ENCODE assay signal across 16 mouse cellular contexts in genomic region chr14:39043793-39044192, GRCm38 (mm10).
A peak's percentile ranks its signal among the peaks of the same experiment; 100 is the strongest.
DNase-seq lines count a peak whose midpoint lies in the region; ATAC-seq and TF ChIP-seq lines count a peak whose summit lies in the region.
"Had no signal": no experiment of that assay in that cellular context is flagged by ENCODE, and none has a peak within 500 bp of the region (broad histone marks: within the 10 kb centered on the region; RNA-seq: fewer than 3 reads in every experiment).

No protein-coding gene starts in this region.

- TF ChIP-seq CTCF in forebrain, postnatal 0 days (IDR thresholded peaks at IDR 0.05; ENCODE audit: low read depth) = no peak

- 49% methylated on average over 3 of the region's 3 CpGs for WGBS in forebrain, postnatal 0 days
- 55% methylated on average over 3 of the region's 3 CpGs for WGBS in midbrain, embryonic 16.5 days

- H3K27me3 ChIP-seq in forebrain, postnatal 0 days (ENCODE audit: insufficient read depth, low read length) = no peaks in the 10 kb centered on the region
- H3K27me3 ChIP-seq in midbrain, embryonic 16.5 days (ENCODE audit: control insufficient read depth, insufficient read depth, low read depth, low read length) = no peaks in the 10 kb centered on the region
- H3K27me3 ChIP-seq: embryonic facial prominence, embryonic 12.5 days; neural tube, embryonic 15.5 days had no signal

- peak overlapping the region; percentile 54 for H3K27ac ChIP-seq in forebrain, postnatal 0 days (ENCODE audit: low read depth, low read length)
- H3K27ac ChIP-seq in midbrain, embryonic 16.5 days (ENCODE audit: low read length) = no peak overlapping the region
- H3K27ac ChIP-seq: embryonic facial prominence, embryonic 12.5 days; neural tube, embryonic 15.5 days had no signal

- no peaks in the 10 kb centered on the region for H3K9me3 ChIP-seq in forebrain, postnatal 0 days (ENCODE audit: low read length)
- no peaks in the 10 kb centered on the region for H3K9me3 ChIP-seq in midbrain, embryonic 16.5 days (replicated peaks; ENCODE audit: control insufficient read depth, low read length, poor library complexity, severe bottlenecking)
- H3K9me3 ChIP-seq: embryonic facial prominence, embryonic 12.5 days; neural tube, embryonic 15.5 days had no signal

- intact Hi-C loops in left cerebral cortex, postnatal 4 days (cut with DNase I) = no loop called here
- intact Hi-C loops in left cerebral cortex, postnatal 36 days (cut with DNase I) = no loop called here

- H3K4me3 ChIP-seq in forebrain, postnatal 0 days (ENCODE audit: low read depth, low read length) = no peak overlapping the region
- no peak overlapping the region for H3K4me3 ChIP-seq in midbrain, embryonic 16.5 days (ENCODE audit: low read depth, low read length)
- H3K4me3 ChIP-seq: embryonic facial prominence, embryonic 12.5 days; neural tube, embryonic 15.5 days had no signal

- no peak overlapping the region for H3K4me2 ChIP-seq in forebrain, postnatal 0 days (ENCODE audit: low read depth)
- H3K4me2 ChIP-seq in midbrain, embryonic 16.5 days (ENCODE audit: low read length) = no peak overlapping the region
- H3K4me2 ChIP-seq: embryonic facial prominence, embryonic 12.5 days; lung, embryonic 14.5 days; neural tube, embryonic 15.5 days had no signal

- no peaks in the 10 kb centered on the region for H3K36me3 ChIP-seq in forebrain, postnatal 0 days (ENCODE audit: insufficient read depth)
- no peaks in the 10 kb centered on the region for H3K36me3 ChIP-seq in midbrain, embryonic 16.5 days (ENCODE audit: control insufficient read depth, insufficient read depth, low read length)
- H3K36me3 ChIP-seq: embryonic facial prominence, embryonic 12.5 days; neural tube, embryonic 15.5 days had no signal

- H3K9ac ChIP-seq in forebrain, postnatal 0 days = no peak overlapping the region
- no peak overlapping the region for H3K9ac ChIP-seq in midbrain, embryonic 16.5 days (ENCODE audit: low read depth, low read length)
- H3K9ac ChIP-seq: embryonic facial prominence, embryonic 12.5 days; lung, embryonic 14.5 days; neural tube, embryonic 15.5 days had no signal

- ATAC-seq in cerebellum, adult (ENCODE audit: insufficient number of reproducible peaks, low FRiP score, low TSS enrichment) = peak; percentile 56
- peak; percentile 90 for ATAC-seq in forebrain, postnatal 0 days
- ATAC-seq in midbrain, embryonic 16.5 days = peak; percentile 67; the same call in 1 of the 2 replicates

- 0 out of 2 replicates have a peak, but pooled peaks cover 3% of the 10 kb centered on the region for H3K4me1 ChIP-seq in forebrain, postnatal 0 days (ENCODE audit: insufficient read depth)
- no peaks in the 10 kb centered on the region for H3K4me1 ChIP-seq in midbrain, embryonic 16.5 days (ENCODE audit: control insufficient read depth, insufficient read depth, low read length)
- H3K4me1 ChIP-seq: embryonic facial prominence, embryonic 12.5 days had no signal

- DNase-seq in cerebellum, adult 11 months = no peak
- DNase-seq in left cerebral cortex, postnatal 4 days = peak; percentile 5
- no peak for DNase-seq in left cerebral cortex, postnatal 36 days (ENCODE audit: low spot score in 2 of 2)
- DNase-seq in forebrain, postnatal 0 days = peak; percentile 67
- DNase-seq in heart, adult 8-10 months (ENCODE audit: low spot score) = no peak
- no peak for DNase-seq in gastrocnemius, postnatal 4 days (ENCODE audit: low spot score in 2 of 2)
- DNase-seq: adrenal gland, adult 2 months; heart, postnatal 4 days; kidney, adult 2 months; liver; lung, embryonic 14.5 days; thymus, adult 2 months had no signal

Comparison
In these comparisons a context has a peak if more than half of its experiments do, and no peak if none do; other contexts are left out.
1. DNase-seq: peak in left cerebral cortex, postnatal 4 days (single experiment) and forebrain, postnatal 0 days (single experiment); none in cerebellum, adult 11 months (single experiment), left cerebral cortex, postnatal 36 days (0 of 2), heart, adult 8-10 months (single experiment) and gastrocnemius, postnatal 4 days (0 of 2).
2. Peak in every context shown above with its lines, with median percentiles within 50 percentile points of each other: ATAC-seq.